Mouse (Mus musculus) limb, embryonic 11.5 days (tissue): Measurements from ENCODE around the gene Tbce. TPM values are rescaled to one million over a fixed set of nuclear protein-coding genes. Genes with fewer than 3 reads are reported as not detected.

Experiments
- ATAC-seq: fragments of 200-750 bp; cut with Nextera tagmentation; 2 replicates; pipeline ENCODE4 v1.8.0; 2017; ENCODE audit warnings: low read depth; ENCODE audit not compliant: insufficient number of reproducible peaks, low FRiP score, low TSS enrichment
- DNase-seq: peaks from one replicate; pipeline ENCODE4 v3.0.0-alpha.2; 2015; ENCODE audit warnings: low spot score
- H3K27ac ChIP-seq: fragments of 300-500 bp; sonication (generic); replicated peaks from 2 replicates; pipeline ENCODE4 v1.5.1; 2014; ENCODE audit warnings: low read depth, mild to moderate bottlenecking, low read length
- H3K27me3 ChIP-seq: fragments of 300-500 bp; sonication (generic); 2 replicates; pipeline ENCODE4 v1.6.1; 2014; ENCODE audit warnings: mild to moderate bottlenecking, low read length, mixed read lengths; ENCODE audit not compliant: control insufficient read depth, insufficient read depth
- H3K36me3 ChIP-seq: fragments of 300-500 bp; sonication (generic); 2 replicates; pipeline ENCODE4 v1.6.1; 2014; ENCODE audit warnings: mild to moderate bottlenecking, low read length, moderate library complexity, mixed read lengths; ENCODE audit not compliant: control insufficient read depth, insufficient read depth
- H3K4me1 ChIP-seq: fragments of 300-500 bp; sonication (generic); 2 replicates; pipeline ENCODE4 v1.6.1; 2014; ENCODE audit warnings: low read length, mixed read lengths; ENCODE audit not compliant: control insufficient read depth, insufficient read depth
- H3K4me2 ChIP-seq: fragments of 300-500 bp; sonication (generic); 2 replicates; pipeline ENCODE4 v1.6.1; 2014; ENCODE audit warnings: low read depth, mild to moderate bottlenecking, moderate library complexity; ENCODE audit not compliant: severe bottlenecking
- H3K4me3 ChIP-seq: fragments of 300-500 bp; sonication (generic); 2 replicates; pipeline ENCODE4 v1.5.1; 2014; ENCODE audit warnings: low read depth, low read length
- H3K9ac ChIP-seq: fragments of 300-500 bp; sonication (generic); 2 replicates; pipeline ENCODE4 v1.6.1; 2014; ENCODE audit warnings: mild to moderate bottlenecking, low read length
- H3K9me3 ChIP-seq: fragments of 300-500 bp; sonication (generic); 2 replicates; pipeline ENCODE4 v1.6.1; 2016; ENCODE audit warnings: low read length; ENCODE audit not compliant: control insufficient read depth
- WGBS: fragments of 180-500 bp; shearing (Covaris S2); extraction: QIAGEN DNeasy Blood & Tissue Kit; methylation state at CpG from one replicate; pipeline ENCODE4 v1.1.7; 2014; 5-methylcytosine and 5-hydroxymethylcytosine counted together
- polyA plus RNA-seq: library from polyadenylated mRNA; unstranded; fragments of >200 nt; fragmentation: Nextera tagmentation; extraction: Ambion mirVana; gene quantifications from 2 replicates; pipeline ENCODE4 v1.2.1, GENCODE M21; 2014

Gene Tbce
- 61.8 and 66.1 TPM in 2 replicates for polyA plus RNA-seq

GRCm38 (mm10) chr13:14039292-14039965, at the start of gene Tbce:
TSS of gene Tbce (minus strand) at chr13:14039638.
- under 1% methylated on average over 35 of the region's 35 CpGs for WGBS

DNA sequence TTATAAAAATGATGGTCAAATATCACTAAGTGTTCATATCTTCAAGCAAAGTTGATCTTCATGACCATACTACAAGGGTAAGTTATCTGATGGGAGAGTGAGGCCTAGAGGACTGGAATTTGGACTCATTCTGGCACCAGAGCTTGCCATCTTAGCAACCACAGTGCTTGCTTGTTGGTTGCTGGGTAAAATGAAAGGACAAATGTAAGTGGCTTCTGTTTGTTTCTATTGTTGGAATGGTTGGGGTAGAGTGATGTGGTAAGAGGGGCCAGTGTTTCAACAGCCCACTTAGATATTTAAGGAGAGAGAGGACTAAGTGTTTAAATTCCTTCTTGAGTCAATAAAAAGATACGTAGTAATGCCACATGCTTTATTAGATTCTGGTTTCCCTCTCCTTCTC, 49.2 kb upstream of the Tbce start:
- Histone ChIP-seq H3K4me1 (no peaks in the 10 kb centered on the region), H3K27ac (no peak overlapping the region), H3K27me3 (no peaks in the 10 kb centered on the region), H3K36me3 (no peaks in the 10 kb centered on the region), H3K4me2 (no peak overlapping the region), H3K9me3 (no peaks in the 10 kb centered on the region), H3K4me3 (no peak overlapping the region), H3K9ac (no peak overlapping the region)
- 88% methylated on average over 1 of the region's 1 CpGs for WGBS
- ATAC-seq = no peak
- DNase-seq = no peak

More at GRCm38 (mm10) chr13:14039292-14039965, at the start of gene Tbce:
- ATAC-seq (peak; percentile 96), DNase-seq (peak; percentile 90)
- peak within 1 kb of the TSS; percentile 91 for H3K4me2 ChIP-seq
- H3K4me3 ChIP-seq = peak within 1 kb of the TSS; percentile 68
- H3K9ac ChIP-seq = peak within 1 kb of the TSS; percentile 90
- H3K4me1 ChIP-seq = no peaks in the 10 kb centered on the region
- H3K36me3 ChIP-seq = no peaks in the 10 kb centered on the region
- H3K9me3 ChIP-seq = no peaks in the 10 kb centered on the region
- peak within 1 kb of the TSS; percentile 92 for H3K27ac ChIP-seq
- H3K27me3 ChIP-seq = no peaks in the 10 kb centered on the region

- H3K4me2 ChIP-seq = no peak overlapping the region
- no peaks in the 10 kb centered on the region for H3K9me3 ChIP-seq
- no peak overlapping the region for H3K9ac ChIP-seq
- H3K36me3 ChIP-seq = no peaks in the 10 kb centered on the region
- no peaks in the 10 kb centered on the region for H3K27me3 ChIP-seq
- DNase-seq (no peak), ATAC-seq (no peak)
- H3K4me3 ChIP-seq = no peak overlapping the region
- no peak overlapping the region for H3K27ac ChIP-seq
- no peaks in the 10 kb centered on the region for H3K4me1 ChIP-seq
- 87% methylated on average over 1 of the region's 1 CpGs for WGBS
Observed at GRCm38 (mm10) chr13:14075326-14075725, 35.9 kb upstream of the Tbce start.

GRCm38 (mm10) chr13:14074371-14074770, 34.9 kb upstream of the Tbce start:
- H3K27me3 ChIP-seq = no peaks in the 10 kb centered on the region
- WGBS = 91% methylated on average over 1 of the region's 1 CpGs
- H3K4me3 ChIP-seq = no peak overlapping the region
- no peaks in the 10 kb centered on the region for H3K9me3 ChIP-seq
- no peak overlapping the region for H3K9ac ChIP-seq
- no peaks in the 10 kb centered on the region for H3K4me1 ChIP-seq
- H3K27ac ChIP-seq = no peak overlapping the region
- no peaks in the 10 kb centered on the region for H3K36me3 ChIP-seq
- DNase-seq (no peak), ATAC-seq (no peak)
- H3K4me2 ChIP-seq = no peak overlapping the region

GRCm38 (mm10) chr13:14069291-14069690, 29.9 kb upstream of the Tbce start:
- no peak for DNase-seq

DNA sequence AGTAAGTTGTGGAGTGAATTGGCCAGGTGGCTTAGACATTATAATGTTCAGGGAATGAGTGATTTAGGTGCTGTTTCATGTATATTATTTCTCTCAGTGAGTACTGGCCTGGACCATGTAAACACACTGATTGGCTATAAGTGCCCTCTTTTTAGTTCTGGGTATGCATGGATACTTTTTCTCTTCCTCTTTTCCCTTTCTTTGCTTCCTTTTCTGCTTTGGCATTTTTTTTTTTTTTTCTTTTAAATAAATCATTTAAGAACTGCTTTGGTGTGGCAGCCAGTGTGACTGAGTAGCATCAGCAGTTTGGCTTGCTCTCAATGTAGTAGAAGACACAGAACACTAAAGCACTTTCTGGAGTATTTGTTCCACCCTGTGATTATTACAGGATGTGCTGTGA, 28.6 kb upstream of the Tbce start:
- Histone ChIP-seq H3K36me3 (no peaks in the 10 kb centered on the region), H3K9me3 (no peaks in the 10 kb centered on the region), H3K4me3 (no peak overlapping the region), H3K4me2 (no peak overlapping the region), H3K27me3 (no peaks in the 10 kb centered on the region), H3K27ac (no peak overlapping the region), H3K4me1 (no peaks in the 10 kb centered on the region), H3K9ac (no peak overlapping the region)
- DNase-seq (no peak), ATAC-seq (no peak)

More at GRCm38 (mm10) chr13:14069291-14069690, 29.9 kb upstream of the Tbce start:
- H3K27me3 ChIP-seq = no peaks in the 10 kb centered on the region
- no peak overlapping the region for H3K4me2 ChIP-seq
- no peak overlapping the region for H3K4me3 ChIP-seq
- H3K9ac ChIP-seq = no peak overlapping the region
- WGBS = 93% methylated on average over 1 of the region's 1 CpGs
- no peak for ATAC-seq
- H3K36me3 ChIP-seq = no peaks in the 10 kb centered on the region
- H3K27ac ChIP-seq = no peak overlapping the region
- H3K9me3 ChIP-seq = no peaks in the 10 kb centered on the region
- no peaks in the 10 kb centered on the region for H3K4me1 ChIP-seq

GRCm38 (mm10) chr13:14065701-14066100, 26.3 kb upstream of the Tbce start:
- DNase-seq (no peak), ATAC-seq (no peak)
- 83% methylated on average over 1 of the region's 1 CpGs for WGBS
- H3K9me3 ChIP-seq = no peaks in the 10 kb centered on the region
- no peaks in the 10 kb centered on the region for H3K27me3 ChIP-seq
- no peak overlapping the region for H3K9ac ChIP-seq
- H3K4me1 ChIP-seq = no peaks in the 10 kb centered on the region
- H3K27ac ChIP-seq = no peak overlapping the region
- H3K36me3 ChIP-seq = no peaks in the 10 kb centered on the region
- H3K4me2 ChIP-seq = no peak overlapping the region
- no peak overlapping the region for H3K4me3 ChIP-seq

- H3K27ac ChIP-seq = no peak overlapping the region
- DNase-seq (no peak), ATAC-seq (no peak)
Observed at GRCm38 (mm10) chr13:14065028-14065380, 25.6 kb upstream of the Tbce start.

More at GRCm38 (mm10) chr13:14065028-14065380, 25.6 kb upstream of the Tbce start:
- Histone ChIP-seq H3K9me3 (no peaks in the 10 kb centered on the region), H3K9ac (peak overlapping the region; percentile 98), H3K4me3 (peak overlapping the region; percentile 97), H3K4me1 (no peaks in the 10 kb centered on the region), H3K4me2 (peak overlapping the region; percentile 62), H3K36me3 (no peaks in the 10 kb centered on the region), H3K27me3 (no peaks in the 10 kb centered on the region)
- whole genome bisulfite sequencing = 19% methylated on average over 9 of the region's 9 CpGs
